Mouse (Mus musculus): ENCODE data around the gene St3gal3. TPM values are rescaled to one million over a fixed set of nuclear protein-coding genes. Genes with fewer than 3 reads are reported as not detected.

St3gal3 gene
- polyA plus RNA-seq, 1 experiment: 6.8 TPM

DNA sequence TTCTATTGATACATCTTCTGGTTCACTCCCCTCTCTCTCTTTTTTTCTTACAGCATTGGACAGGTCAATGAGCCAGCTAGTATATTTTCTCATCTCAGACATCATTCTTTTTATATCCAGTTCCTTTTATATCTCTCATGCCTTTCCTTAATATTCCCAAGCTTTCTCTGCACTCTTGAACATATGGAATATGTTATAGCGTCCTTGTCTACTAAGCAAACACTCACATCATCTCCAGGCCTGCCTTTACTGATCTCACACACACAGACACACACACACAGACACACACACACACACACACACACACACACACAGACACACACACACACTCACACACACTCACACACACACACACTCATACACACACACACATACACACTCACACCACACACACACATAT, 96.7 kb downstream of the St3gal3 start:
- no peak for TF ChIP-seq CTCF (IDR thresholded peaks at IDR 0.05; ENCODE audit: control insufficient read depth, insufficient read depth, low read length)
- no peak for TF ChIP-seq POLR2A (IDR thresholded peaks at IDR 0.05; ENCODE audit: borderline replicate concordance, control insufficient read depth, low read depth, low read length)
- WGBS: 84% methylated on average over 1 of the region's 1 CpGs
- Histone ChIP-seq H3K4me3 (replicated peaks; ENCODE audit: control insufficient read depth, low read depth, low read length) (no peak overlapping the region), H3K4me1 (ENCODE audit: control insufficient read depth, insufficient read depth, low read length) (no peaks in the 10 kb centered on the region), H3K27ac (ENCODE audit: control insufficient read depth, insufficient read depth, low read depth, low read length, poor library complexity) (no peak overlapping the region)

DNA sequence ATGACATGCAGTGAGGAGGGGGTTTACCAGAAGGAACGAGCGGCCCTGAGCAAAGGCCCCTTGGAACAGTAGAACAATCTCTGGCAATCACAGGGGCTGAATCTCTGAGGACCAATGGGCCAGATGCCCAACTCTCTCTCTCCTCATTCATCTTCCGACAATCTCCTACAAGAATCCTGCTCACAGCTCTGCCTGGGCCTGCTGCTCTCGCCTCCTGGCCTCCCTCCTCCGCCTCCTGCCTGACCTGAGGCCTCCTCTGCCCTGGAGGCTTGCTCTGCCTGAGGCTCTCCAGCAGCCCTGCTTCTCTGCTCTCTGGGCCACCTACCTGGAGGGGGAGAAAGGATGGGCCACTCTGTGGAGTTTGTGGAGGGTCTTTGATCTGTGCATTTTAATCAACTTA, 97.3 kb downstream of the St3gal3 start:
- Histone ChIP-seq H3K4me1 (ENCODE audit: control insufficient read depth, insufficient read depth, low read length) (no peaks in the 10 kb centered on the region; the same call in 1 of the 2 replicates), H3K4me3 (replicated peaks; ENCODE audit: control insufficient read depth, low read depth, low read length) (no peak overlapping the region), H3K27ac (ENCODE audit: control insufficient read depth, insufficient read depth, low read depth, low read length, poor library complexity) (no peak overlapping the region)
- 94% methylated on average over 5 of the region's 5 CpGs for WGBS
- TF ChIP-seq POLR2A (IDR thresholded peaks at IDR 0.05; ENCODE audit: borderline replicate concordance, control insufficient read depth, low read depth, low read length): no peak
- no peak for TF ChIP-seq CTCF (IDR thresholded peaks at IDR 0.05; ENCODE audit: control insufficient read depth, insufficient read depth, low read length)

DNA sequence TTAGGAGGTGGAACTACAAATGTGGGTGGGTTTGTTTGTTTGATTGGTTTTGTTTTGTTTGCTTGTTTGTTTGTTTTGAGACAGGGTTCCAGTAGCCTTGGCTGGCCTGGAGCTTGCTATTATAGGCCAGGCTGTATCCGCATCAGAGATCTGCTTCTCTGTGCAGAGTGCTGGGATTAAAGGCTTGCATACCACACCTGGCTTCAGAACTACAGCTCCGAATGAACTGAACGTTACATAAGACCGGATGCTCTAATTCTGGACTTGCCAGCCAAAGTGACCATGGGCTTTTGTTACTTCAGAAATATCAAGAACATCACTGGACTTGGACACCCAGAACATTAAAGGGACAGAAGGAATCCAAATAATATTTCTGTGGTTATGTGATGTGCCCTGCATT, 98.2 kb downstream of the St3gal3 start:
- no peak overlapping the region for H3K27ac ChIP-seq (ENCODE audit: control insufficient read depth, insufficient read depth, low read depth, low read length, poor library complexity)
- H3K4me3 ChIP-seq (replicated peaks; ENCODE audit: control insufficient read depth, low read depth, low read length): no peak overlapping the region
- TF ChIP-seq CTCF (IDR thresholded peaks at IDR 0.05; ENCODE audit: control insufficient read depth, insufficient read depth, low read length) (no peak), POLR2A (IDR thresholded peaks at IDR 0.05; ENCODE audit: borderline replicate concordance, control insufficient read depth, low read depth, low read length) (no peak)
- WGBS: 90% methylated on average over 4 of the region's 4 CpGs
- H3K4me1 ChIP-seq (ENCODE audit: control insufficient read depth, insufficient read depth, low read length): no peaks in the 10 kb centered on the region; the same call in 1 of the 2 replicates

DNA sequence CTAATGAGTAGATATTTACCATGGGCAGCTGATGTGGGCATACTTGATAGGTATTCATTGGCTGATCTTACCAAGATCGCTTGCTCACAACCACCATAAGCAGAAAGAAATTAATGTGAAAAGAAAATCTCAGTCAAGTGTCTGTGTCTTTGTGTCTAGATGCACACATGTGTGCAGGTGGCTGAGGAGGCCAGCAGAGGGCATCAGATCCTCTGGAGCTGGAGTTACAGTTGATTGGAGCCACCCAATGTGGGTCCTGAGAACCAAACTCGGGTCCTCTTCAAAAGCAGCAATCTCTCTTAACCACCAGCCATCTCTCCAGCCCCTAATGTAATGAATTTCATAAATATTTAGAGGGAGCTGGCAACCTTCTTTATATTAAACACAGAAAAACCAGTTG, 99.6 kb downstream of the St3gal3 start:
- H3K4me1 ChIP-seq (ENCODE audit: control insufficient read depth, insufficient read depth, low read length): no peaks in the 10 kb centered on the region; the same call in 1 of the 2 replicates
- TF ChIP-seq POLR2A (IDR thresholded peaks at IDR 0.05; ENCODE audit: borderline replicate concordance, control insufficient read depth, low read depth, low read length): no peak
- peak; percentile 32; the same call in 1 of the 2 replicates for TF ChIP-seq CTCF (IDR thresholded peaks at IDR 0.05; ENCODE audit: control insufficient read depth, insufficient read depth, low read length)
- no peak overlapping the region for H3K27ac ChIP-seq (ENCODE audit: control insufficient read depth, insufficient read depth, low read depth, low read length, poor library complexity)
- WGBS: 87% methylated on average over 2 of the region's 2 CpGs
- H3K4me3 ChIP-seq (replicated peaks; ENCODE audit: control insufficient read depth, low read depth, low read length): no peak overlapping the region

DNA sequence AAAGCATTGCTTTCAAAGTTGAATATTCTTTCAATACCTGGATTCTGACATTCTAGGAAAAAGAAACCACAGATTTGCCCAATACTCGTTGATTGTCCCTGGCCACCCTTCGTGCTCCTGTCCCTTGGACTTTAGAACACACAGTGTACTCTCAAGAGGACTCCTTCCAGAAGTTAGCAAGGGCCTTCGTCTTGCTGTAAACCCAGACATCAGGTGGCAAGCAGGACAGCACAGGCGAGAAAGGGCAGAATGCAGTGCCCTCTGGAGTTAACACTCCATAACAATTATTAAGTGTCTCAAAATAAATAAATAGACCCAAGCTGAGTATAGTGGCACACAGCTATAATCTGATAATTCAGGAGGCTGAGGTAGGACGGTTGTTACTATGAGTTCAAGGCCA, 101.7 kb downstream of the St3gal3 start:
- 74% methylated on average over 5 of the region's 5 CpGs for WGBS
- Histone ChIP-seq H3K4me3 (replicated peaks; ENCODE audit: control insufficient read depth, low read depth, low read length) (no peak overlapping the region), H3K27ac (ENCODE audit: control insufficient read depth, insufficient read depth, low read depth, low read length, poor library complexity) (no peak overlapping the region), H3K4me1 (ENCODE audit: control insufficient read depth, insufficient read depth, low read length) (no peaks in the 10 kb centered on the region; the same call in 1 of the 2 replicates)
- TF ChIP-seq CTCF (IDR thresholded peaks at IDR 0.05; ENCODE audit: control insufficient read depth, insufficient read depth, low read length): no peak
- TF ChIP-seq POLR2A (IDR thresholded peaks at IDR 0.05; ENCODE audit: borderline replicate concordance, control insufficient read depth, low read depth, low read length): no peak

DNA sequence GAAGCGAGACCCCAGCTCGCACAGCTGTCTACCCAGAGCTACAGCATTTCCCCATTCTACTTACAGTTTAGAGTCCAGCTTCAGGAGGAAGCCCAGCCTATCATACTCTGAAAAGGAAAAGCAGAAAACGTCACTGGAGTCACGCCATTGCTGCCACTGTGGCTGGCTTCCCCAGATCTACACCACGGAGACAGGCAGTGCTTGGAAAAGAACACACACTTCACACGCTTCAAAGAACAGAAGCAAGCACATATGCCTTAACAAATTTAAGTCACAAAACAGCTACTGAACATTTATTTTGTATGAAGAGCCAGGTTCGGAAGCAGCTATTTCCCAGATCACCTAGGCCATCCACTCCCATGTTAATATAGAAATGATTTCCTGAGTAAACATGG, 102.9 kb downstream of the St3gal3 start:
- H3K4me1 ChIP-seq (ENCODE audit: control insufficient read depth, insufficient read depth, low read length): no peaks in the 10 kb centered on the region; the same call in 1 of the 2 replicates
- WGBS: 77% methylated on average over 7 of the region's 7 CpGs
- H3K27ac ChIP-seq (ENCODE audit: control insufficient read depth, insufficient read depth, low read depth, low read length, poor library complexity): no peak overlapping the region; the same call in 1 of the 2 replicates
- no peak overlapping the region for H3K4me3 ChIP-seq (replicated peaks; ENCODE audit: control insufficient read depth, low read depth, low read length)
- TF ChIP-seq POLR2A (IDR thresholded peaks at IDR 0.05; ENCODE audit: borderline replicate concordance, control insufficient read depth, low read depth, low read length): no peak
- no peak for TF ChIP-seq CTCF (IDR thresholded peaks at IDR 0.05; ENCODE audit: control insufficient read depth, insufficient read depth, low read length)

DNA sequence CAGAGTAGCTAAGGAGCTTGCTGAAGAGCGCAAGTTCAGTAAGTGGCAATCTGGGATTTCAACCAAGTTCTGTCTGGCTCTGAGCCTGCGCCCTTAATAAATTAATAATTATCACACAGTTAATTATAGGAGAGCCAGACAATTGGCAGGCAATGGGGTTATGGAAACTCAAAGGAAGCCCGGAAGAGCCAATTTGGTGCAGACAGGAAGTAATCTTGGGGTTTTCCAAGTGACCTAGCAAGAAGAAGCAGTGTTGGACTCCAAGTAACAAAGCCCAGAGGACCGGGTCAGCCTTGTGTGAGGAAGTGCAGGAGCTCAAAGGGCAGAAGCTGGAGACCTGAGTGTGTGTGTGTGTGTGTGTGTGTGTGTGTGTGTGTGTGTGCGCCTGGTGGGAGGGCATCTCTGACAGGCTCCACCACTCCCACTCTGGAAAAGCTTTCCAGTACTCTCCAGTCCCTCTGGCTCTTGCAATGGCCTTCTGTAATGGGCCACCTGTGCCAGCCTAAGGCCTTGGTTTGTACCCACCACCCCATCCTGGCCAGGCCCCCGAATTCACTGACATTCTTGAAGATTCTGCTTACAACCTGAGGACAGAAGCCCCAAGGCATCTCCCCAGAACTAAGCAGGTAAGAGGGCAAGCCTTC, 103.5 kb downstream of the St3gal3 start:
- H3K4me3 ChIP-seq (replicated peaks; ENCODE audit: control insufficient read depth, low read depth, low read length): no peak overlapping the region
- TF ChIP-seq POLR2A (IDR thresholded peaks at IDR 0.05; ENCODE audit: borderline replicate concordance, control insufficient read depth, low read depth, low read length) (no peak), CTCF (IDR thresholded peaks at IDR 0.05; ENCODE audit: control insufficient read depth, insufficient read depth, low read length) (no peak)
- 81% methylated on average over 6 of the region's 6 CpGs for WGBS
- no peak overlapping the region; the same call in 1 of the 2 replicates for H3K27ac ChIP-seq (ENCODE audit: control insufficient read depth, insufficient read depth, low read depth, low read length, poor library complexity)
- no peaks in the 10 kb centered on the region; the same call in 1 of the 2 replicates for H3K4me1 ChIP-seq (ENCODE audit: control insufficient read depth, insufficient read depth, low read length)

DNA sequence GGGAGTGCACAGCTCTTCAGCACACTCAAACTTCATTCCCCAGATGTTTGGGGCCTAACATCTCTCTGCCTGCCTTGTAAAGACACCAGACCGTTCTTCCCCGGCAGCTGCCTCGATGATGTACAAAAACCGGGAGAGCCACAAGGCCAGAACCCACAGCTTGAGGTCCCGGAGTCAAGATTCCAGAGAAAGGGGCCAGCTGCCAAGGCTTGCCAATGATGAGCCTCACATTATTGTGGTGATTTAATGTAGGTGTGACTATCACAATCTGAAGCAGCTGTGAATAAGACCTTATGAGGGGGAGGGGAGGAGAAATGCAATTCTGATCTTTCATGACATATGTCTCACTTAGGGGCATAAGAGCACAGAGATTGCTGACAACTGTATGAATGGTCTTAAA, 104.4 kb downstream of the St3gal3 start:
- 91% methylated on average over 5 of the region's 5 CpGs for WGBS

More for the DNA sequence above, 104.4 kb downstream of the St3gal3 start:
- TF ChIP-seq POLR2A (IDR thresholded peaks at IDR 0.05; ENCODE audit: borderline replicate concordance, control insufficient read depth, low read depth, low read length) (no peak), CTCF (IDR thresholded peaks at IDR 0.05; ENCODE audit: control insufficient read depth, insufficient read depth, low read length) (no peak)
- no peak overlapping the region for H3K4me3 ChIP-seq (replicated peaks; ENCODE audit: control insufficient read depth, low read depth, low read length)
- no peaks in the 10 kb centered on the region; the same call in 1 of the 2 replicates for H3K4me1 ChIP-seq (ENCODE audit: control insufficient read depth, insufficient read depth, low read length)
- no peak overlapping the region for H3K27ac ChIP-seq (ENCODE audit: control insufficient read depth, insufficient read depth, low read depth, low read length, poor library complexity)

Data from bone marrow, adult 2 months (tissue).